Mouse (Mus musculus) frontal cortex, postnatal 14 days (tissue): ENCODE measurements around the gene Gm765.

Experiments used
- DNase-seq, 2 experiments: peaks; one replicate each; pipeline ENCODE4 v3.0.0; 2022; ENCODE audit warnings: low spot score in 2 of 2

The Gm765 gene

DNA sequence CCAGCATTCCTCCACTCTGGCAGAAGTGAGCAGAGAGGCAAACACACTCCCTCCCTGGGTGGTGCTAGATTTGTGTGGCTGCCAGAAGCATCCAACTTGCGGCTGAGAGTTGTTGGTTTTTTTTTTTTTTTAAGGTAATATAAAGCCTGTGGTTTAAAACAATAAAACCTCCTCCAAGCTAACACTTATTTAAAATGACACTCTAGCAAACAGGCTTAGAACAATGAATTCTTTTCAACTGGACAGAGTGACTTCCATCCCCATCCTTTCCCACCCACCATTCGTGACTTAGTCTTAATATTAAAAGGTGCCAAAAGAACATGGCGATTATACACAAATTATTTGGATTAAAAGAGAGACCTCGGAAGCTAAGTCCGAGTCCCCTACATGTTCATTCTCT is at the start of gene Gm765:
Gene Gm765 (minus strand): TSS at position 101 of the 400 bp plus-strand sequence.
- DNase-seq, result no peak

DNA sequence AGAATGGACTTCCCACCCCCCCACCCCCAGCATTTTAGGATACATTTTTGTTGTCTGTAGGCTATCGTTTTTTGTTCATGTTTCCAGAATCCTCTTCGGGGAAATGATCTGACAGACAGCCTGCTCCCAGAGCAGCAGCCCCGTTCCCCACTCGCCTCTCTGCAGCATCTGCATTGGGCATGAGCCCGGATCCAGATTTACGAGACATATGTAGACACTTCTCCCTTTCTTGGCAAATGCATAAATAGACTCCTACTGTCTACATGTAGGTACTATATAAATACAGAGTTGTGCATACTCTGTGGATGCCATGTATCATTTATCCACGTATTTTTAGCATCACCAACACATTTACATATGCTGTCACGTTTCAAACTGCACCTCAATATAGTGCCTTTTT is 42.9 kb upstream of the Gm765 start:
- peak; percentile 27 to 51 for DNase-seq

DNA sequence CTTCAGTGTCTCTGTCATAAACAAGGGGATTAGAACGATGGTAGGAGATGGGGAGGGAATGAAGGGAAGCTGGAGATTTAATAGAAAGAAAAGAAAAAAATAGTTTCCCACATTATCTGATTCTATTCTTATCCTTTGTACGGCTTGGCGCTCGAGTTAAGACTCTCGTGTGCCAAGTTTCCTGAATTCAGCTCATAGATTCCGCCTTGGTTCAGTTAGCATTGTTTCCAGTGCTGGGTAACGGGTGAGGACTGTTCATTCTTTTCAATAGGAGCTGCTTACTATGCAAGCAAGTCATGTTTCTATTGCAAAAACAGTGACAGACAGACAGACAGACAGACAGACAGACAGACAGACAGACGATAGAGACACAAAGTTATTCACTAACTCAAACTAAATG is 41.9 kb upstream of the Gm765 start:
- no peak for DNase-seq

DNA sequence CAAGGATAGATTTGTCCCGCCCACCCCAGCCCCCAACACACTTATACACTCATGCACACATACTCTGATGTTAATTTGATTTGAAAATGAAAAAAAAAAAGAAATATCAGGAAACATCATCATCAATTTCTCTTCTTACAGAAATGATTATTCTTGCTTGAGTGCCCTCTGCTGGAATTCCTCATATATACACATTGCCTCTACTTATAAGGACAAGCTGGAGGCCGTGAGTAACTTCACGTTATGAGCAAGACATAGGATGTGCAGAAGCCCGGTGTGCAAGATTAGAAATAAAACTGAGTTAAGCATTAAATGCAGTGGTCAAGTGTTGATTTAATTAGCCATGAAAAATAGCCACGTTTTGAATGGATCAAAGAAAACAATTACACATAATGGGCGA is 40.9 kb upstream of the Gm765 start:
- no peak for DNase-seq

DNA sequence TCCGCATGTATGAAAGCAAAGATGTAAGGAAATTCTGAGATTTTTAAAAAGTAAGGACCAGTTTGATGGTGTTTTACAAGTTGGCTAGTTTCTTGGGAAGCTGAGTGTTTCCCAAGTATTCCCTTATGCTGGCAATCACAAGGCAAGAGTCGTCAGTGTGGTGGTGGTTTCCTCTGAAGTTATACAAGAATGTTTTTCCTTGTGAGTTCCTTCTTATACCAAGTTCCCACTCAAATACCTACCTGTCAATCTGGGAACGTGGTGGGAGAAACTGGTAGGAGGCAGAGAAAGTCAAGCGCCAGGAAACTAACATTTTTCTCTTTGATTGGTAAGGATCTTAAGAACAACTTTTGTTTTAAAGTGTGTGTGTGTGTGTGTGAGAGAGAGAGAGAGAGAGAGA is 23.6 kb upstream of the Gm765 start:
- no peak for DNase-seq

DNA sequence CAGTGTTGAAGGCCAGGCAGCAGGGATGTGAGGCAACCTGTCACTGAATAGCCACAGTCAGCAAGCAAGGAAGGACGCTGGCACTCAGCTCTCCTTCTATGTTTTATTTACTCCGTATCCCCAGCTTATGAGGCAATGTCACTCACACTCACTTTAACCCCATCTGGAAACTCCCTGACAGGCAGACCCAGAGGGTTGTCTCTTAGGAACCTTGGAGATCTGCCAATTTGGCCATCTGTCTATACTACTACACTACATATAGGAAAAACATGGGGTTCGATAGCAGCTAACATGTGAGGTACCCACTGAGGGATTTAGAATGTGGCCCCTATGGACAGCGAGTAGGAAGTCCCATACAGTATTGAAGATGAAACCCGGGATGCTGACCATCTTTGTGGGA is 12.7 kb upstream of the Gm765 start:
- no peak for DNase-seq

DNA sequence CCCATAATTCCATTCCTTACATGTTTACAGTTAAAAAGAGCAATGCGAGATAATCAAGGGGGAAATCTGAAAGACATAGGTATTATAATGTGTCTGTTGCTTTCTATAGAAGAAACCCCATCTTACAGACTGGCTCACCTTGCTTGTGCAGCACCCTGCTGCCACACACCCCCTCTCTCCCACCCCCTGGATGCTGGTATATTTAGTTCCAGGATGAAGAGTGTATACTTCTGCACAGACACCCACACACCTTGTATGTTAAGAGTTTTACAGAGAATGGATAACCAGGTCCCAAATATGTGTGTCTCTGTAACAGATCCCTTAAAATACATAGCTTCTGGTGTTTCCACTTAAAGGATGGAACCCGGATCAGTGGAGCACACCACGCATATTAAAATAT is 10.7 kb upstream of the Gm765 start:
- no peak for DNase-seq

- no peak for DNase-seq
Measured at GRCm38 (mm10) chr6:98332714-98333113, 9.8 kb downstream of the Gm765 start.

DNA sequence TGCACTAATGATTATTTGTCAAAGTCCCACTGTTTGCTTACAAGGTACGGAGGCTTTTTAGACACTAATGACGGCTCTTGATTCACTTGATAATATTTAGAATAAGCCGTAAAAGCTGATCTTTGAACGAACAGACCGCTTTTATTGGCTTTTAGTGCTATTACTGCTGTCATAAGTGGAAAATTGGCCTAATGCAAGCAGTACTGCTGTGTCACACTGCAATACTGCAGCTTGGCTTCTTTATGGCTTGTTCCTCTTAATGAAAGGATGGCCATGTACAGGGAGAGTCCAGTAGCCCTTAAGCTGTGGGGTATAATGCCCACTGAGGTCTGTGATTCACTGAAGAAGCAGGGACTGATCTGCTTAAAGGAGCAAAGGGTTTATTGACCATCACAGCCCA is 30.9 kb downstream of the Gm765 start:
- no peak for DNase-seq

- no peak for DNase-seq
Measured at GRCm38 (mm10) chr6:98307647-98308046, 34.9 kb downstream of the Gm765 start.

DNA sequence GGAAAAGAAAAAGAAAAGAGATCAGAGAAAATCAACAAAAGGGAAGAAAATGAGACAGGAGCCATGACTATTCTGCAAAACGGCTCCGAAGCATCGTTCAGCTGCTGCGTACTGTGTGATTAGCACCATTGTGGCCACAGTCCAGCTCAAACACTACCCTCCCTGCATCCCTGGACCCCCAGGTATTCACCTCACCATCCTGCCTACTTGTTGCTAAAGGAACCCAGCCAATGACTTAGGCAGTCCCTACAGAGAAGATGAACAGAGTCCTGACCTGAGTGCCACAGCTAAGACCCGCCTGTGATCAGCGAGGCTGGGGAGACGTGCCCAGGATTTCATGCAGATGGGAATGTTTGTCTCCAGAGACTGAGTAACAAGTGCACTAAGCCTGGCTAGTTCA is 35.4 kb downstream of the Gm765 start:
- no peak for DNase-seq

DNA sequence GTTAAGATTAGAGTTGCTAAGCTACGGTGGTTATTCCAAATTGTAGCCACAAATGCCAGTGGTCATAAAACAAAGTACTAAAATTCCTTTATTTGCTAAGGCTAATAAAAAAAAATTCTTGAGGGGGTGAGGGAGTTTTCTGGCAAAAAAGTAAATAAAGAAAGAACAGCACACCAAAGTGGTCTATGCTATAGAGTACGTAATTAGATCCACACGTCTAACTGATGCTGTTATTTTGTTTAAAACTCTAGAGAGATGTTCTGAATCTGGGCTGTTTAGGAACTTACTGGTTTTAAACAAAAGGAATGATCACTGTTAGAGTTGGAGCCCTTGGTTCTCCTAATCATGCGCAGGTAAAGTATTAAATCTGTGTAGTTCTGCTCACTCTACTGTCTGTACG is 50.5 kb downstream of the Gm765 start:
- DNase-seq, result no peak

DNA sequence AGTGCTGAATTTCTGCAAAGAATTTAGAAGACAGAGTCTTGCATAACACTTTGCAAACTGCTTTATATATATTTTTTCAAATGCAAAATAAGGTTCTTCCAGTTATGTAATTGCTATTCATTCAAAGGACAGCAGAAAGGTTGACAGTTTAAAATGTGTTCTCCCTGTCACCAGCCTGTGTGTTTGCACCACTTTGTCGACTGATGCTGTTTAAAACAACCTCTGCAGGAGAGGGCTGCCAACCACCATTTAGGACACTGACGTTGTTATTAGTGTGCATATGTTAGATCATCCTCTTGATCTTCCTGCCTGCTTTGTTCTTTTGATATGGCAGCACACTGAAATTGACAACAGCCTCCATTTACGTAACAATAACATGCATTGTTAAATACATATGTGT is 54.2 kb downstream of the Gm765 start:
- DNase-seq, result no peak

DNA sequence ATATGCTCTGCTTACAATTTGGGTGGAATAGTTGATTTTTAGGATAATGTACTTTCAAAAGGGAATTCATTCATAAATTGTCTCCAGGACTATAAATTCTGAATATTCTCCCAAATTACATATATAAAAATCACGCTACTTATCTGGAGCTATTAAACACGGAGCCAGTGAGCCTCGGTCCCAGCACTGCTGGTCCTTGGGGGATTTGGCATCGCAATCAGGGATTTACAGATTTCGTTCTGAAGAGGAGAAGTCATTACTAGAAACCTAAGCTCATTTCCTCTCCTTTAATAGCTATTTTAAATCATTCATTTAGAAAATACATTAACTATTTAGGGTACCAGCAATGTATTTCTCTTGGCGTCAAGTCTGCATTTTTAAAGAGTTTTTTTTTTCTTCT is 55.0 kb downstream of the Gm765 start:
- DNase-seq, result no peak

DNA sequence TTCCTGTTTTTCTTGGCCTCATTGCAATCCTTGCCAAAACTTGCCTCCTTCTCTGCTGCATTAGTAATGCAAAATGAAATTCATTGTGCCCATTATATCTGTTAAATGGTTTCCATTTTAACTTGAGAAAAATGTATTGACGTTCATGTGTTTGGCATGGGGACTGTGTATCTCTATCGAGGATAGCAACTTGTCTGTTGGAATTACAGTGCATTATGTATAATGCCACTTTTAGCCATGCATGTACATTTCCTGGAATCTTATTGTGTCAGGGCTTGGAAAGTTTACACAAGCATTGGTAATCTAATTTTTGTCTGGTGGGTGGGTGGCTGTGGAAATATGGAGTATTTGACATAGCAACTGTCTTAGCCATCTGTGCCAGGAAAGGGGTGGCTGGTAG is 57.4 kb downstream of the Gm765 start:
- no peak for DNase-seq

DNA sequence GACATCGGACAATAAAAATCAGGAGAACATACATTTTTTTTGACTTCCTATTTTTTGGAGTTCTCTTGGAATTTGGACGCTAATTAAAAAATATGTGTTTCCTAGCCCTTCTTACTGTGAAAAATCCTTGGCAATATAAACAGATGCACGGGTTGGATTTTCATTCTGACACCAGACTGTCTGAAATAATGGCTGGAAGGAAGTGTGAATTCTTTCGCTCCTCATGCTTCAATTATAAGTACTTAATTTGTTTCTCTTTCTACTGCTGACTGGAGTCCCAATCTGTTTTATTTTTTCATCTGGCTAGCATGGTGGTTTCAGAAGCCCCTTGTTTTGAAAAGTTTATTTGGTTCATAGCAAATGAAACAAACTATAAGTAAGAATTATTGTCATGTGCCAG is 59.8 kb downstream of the Gm765 start:
- DNase-seq, result no peak

DNA sequence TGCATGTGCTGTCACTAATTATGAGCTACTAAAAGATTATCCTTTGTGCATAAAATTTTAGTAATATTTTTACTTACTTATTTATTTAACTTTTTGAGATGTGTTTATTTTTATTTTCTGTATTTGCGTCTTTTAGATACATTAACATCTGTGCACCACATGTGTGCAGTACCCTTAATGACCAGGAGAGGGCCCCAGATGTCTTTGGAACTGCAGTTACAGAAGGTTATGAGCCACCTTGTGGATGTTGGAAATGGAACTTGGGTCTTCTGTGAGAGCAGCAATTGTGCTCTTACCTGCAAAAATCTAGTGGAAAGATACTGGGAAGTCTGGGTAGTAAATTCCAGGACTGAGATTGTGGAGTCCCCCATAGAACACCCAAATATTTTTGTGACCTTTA is 71.0 kb downstream of the Gm765 start:
- DNase-seq, result no peak

DNA sequence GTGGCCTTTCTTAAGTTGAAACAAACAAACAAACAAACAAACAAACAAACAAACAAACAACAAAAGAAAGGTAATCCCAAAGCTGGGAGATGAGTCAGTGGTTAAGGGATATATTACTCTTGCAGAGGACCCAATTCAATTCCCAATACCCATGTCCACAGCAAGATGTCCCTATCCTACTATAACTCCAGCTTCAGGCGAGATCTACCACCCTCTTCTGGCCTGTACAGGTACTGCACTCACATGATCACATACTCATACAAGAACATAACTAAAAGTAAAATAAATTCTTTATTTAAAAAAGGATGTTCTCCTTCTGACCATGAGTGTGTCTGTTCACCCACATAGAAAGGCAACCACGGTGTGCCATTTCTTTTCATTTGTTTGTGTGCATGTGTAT is 79.6 kb downstream of the Gm765 start:
- DNase-seq, result no peak

DNA sequence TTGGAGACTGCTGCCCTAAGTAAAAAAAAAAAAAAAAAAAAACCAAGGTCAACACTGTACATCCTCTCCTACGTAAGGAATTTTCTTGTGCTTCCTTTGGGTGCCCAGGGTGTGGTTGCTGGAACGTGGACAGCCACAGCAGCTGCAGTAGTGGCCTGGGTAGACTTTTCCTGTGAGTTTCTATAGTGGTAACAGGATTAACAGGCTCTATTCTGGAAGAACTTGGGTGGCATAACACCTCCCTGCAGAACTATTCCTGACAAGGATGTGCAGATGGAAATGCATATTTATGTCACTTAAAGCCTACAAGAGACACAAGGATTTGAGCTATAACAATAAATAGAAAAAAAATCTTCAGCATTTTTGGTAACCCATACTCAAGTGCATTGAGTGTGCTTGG is 83.5 kb downstream of the Gm765 start:
- DNase-seq, result peak in 1 of 2 experiments; percentile 43

DNA sequence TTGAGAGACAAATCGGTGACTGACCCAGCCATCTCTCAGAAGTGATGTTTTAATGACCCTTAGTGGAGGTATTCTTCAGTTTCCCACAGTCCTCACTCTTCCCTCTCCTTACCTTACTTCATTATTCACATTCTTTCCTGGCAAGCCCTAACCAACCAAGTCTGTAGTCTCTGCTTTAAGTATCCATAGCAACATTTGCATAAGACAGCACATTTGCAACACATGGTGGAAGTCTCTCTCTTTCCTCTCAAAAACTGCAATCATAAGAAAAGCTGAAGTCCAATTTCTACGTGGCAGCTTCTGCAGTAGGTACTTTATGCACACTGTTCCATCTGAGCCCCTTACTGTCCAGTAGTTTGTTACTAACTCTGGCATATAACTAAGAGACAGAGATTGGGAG is 96.1 kb downstream of the Gm765 start:
- no peak for DNase-seq

DNA sequence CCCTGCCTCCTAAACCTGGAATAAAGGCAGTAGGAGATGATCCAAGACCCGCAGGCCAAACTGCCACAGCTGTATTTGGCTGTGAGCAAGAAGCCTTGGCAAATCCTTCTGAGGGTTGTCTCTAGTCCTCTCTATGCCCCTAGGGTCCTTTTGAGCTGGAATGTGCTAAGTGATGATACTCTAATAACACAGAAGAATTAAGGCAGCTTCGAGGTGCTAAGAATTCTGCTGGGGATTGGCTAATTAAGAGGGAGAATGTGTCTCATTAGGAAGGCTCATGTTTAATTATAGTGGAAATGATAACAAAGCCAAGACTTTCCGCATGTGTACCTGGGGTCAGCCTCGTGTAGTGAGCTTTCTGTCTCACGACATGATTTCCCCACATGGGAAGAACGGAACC is 99.4 kb downstream of the Gm765 start:
- DNase-seq, result no peak

DNA sequence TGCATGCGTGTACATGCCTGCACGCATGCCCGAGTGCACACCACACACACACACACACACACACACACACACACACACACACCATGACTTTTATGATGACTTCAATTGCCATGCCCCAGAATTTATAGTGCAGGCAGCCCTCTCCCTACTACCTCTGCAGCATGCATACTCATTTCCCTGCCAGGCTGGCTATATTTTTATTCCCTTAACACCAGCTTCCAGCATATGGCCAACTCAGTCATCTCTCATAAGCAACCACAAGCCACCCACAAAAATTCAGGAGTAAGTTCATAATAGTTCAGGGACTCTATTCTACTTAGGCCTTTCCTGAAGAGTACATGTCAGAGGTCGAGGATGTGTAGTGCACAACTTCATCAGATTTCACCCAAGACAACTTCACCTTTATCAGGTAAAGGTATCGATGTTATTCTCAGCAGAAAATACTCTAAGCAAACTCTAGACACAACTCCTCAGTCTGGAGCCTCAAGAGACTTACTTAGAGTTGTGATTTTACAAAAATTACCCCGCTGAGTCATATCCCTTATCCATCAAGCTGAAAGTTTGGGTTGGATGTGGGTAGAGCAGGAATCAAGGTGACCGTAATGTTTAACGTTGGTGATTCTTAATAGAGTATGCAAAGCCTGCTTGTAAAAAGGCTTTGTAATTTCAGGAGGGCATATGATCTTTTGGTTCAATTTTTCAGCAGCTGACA is 101.8 kb downstream of the Gm765 start:
- DNase-seq, result no peak

DNA sequence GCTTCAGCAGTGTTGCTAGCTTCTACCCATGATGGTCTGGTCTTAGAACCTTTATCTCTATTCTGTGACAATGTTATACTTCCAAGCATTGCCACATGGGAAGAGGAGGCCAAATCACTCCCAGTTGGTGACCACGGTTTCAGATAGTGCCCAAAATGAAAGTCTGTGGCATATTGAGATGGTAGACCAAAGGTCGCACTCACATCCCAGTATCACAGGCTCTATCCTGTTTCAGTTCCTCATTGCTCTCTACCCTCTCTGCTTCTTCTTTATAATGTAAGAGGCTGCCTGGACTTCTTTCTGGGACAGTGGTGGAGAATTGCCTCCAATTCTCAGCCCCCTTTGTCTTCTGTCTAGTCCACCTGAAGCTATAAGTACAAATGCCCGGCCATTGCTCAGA is 108.5 kb downstream of the Gm765 start:
- no peak for DNase-seq

DNA sequence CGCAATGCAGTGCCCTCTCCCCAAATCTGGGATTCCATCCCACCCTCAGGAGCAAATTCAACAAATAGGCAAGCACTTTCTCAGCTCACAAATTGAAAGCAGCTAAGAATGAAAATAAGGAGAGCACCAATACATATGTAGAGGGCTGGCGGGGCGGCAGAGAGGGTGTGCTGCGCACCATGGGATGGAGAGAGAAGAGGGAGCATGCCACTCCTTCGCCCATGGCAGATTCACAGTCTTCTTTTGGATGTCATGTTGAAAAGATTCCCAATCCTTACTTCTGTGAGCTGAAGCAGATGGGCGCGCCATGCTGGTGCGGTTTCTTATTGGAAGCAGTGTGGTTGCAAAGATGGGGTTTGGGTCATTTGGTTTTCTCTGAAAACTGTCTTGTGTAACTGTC is 118.6 kb downstream of the Gm765 start:
- no peak for DNase-seq
